ENCODE assay signal across 9 mouse cellular contexts in genomic region chr7:16946441-16947348, GRCm38 (mm10). TPM values are rescaled to one million over a fixed set of nuclear protein-coding genes. Genes with fewer than 3 reads are reported as not detected.
DNase-seq lines count a peak whose midpoint lies in the region; ATAC-seq and TF ChIP-seq lines count a peak whose summit lies in the region.
"Had no signal": no experiment of that assay in that cellular context is flagged by ENCODE, and none has a peak within 500 bp of the region (broad histone marks: within the 10 kb centered on the region; RNA-seq: fewer than 3 reads in every experiment).

No protein-coding gene starts in this region.

- no peak for ATAC-seq in liver, postnatal 0 days

- 5% methylated on average over 52 of the region's 53 CpGs for WGBS in liver, postnatal 0 days (ENCODE audit: insufficient replicate concordance)

- no peak for TF ChIP-seq CTCF in liver, postnatal 0 days (IDR thresholded peaks at IDR 0.05; ENCODE audit: low read depth)

- no peak overlapping the region for H3K27ac ChIP-seq in liver, postnatal 0 days (ENCODE audit: low read depth)
- H3K27ac ChIP-seq: macrophage had no signal

- TF ChIP-seq EP300 in liver, postnatal 0 days (IDR thresholded peaks at IDR 0.05; ENCODE audit: low read depth) = no peak

- peaks cover 64% of the 10 kb centered on the region for H3K27me3 ChIP-seq in liver, postnatal 0 days (ENCODE audit: insufficient read depth, low read length)

- H3K4me1 ChIP-seq in liver, postnatal 0 days (ENCODE audit: insufficient read depth) = peaks cover 17% of the 10 kb centered on the region

- no peak overlapping the region for H3K9ac ChIP-seq in liver, postnatal 0 days (replicated peaks)

- H3K4me3 ChIP-seq in liver, postnatal 0 days (ENCODE audit: low read depth, low read length) = peak overlapping the region; percentile 25

- H3K4me2 ChIP-seq in liver, postnatal 0 days (ENCODE audit: low read depth, low read length) = peak overlapping the region; percentile 40

- peak; percentile 33 for DNase-seq in adrenal gland, postnatal 10 days
- no peak for DNase-seq in adrenal gland, adult 18-20 months (ENCODE audit: low spot score in 2 of 2)
- DNase-seq in right cerebral cortex, postnatal 10 days (ENCODE audit: low spot score in 2 of 2) = peak; percentile 64 to 70
- no peak for DNase-seq in right cerebral cortex, postnatal 36 days (ENCODE audit: low spot score in 2 of 2)
- peak; percentile 47 to 48 for DNase-seq in heart, postnatal 14 days
- no peak for DNase-seq in liver, postnatal 0 days
- DNase-seq in testis, postnatal 10 days (ENCODE audit: low spot score) = peak; percentile 57
- no peak for DNase-seq in c-Kit-positive CD71-positive TER-119-positive erythroid progenitor cells, embryonic 14.5 days (ENCODE audit: low spot score)

- H3K9me3 ChIP-seq in liver, postnatal 0 days (ENCODE audit: low read length) = no peaks in the 10 kb centered on the region

- intact Hi-C loops in heart, postnatal 14 days (cut with DNase I) = loop anchor here (1.0 kb wide), 1 partner anchor 14 kb away; no protein-coding TSS in a partner anchor

- no peaks in the 10 kb centered on the region for H3K36me3 ChIP-seq in liver, postnatal 0 days (replicated peaks; ENCODE audit: insufficient read depth, low read length)

RNA-seq across cellular contexts. Expression of gene Pnmal2, which starts 2.2 kb away (rescaled TPM):
- total RNA-seq in adrenal gland, postnatal 10 days (2021) = 10 to 100 TPM; 18.3 to 23.9 TPM
- total RNA-seq in adrenal gland, adult 18-20 months (2021) = 10 to 100 TPM; 24.4 to 33.3 TPM
- total RNA-seq in heart, postnatal 14 days (2021) = 1 to 10 TPM; 3.6 to 4.0 TPM
- polyA plus RNA-seq in liver, postnatal 0 days (2015; fragmentation: Nextera tagmentation; extraction: Ambion mirVana) = 0.06 and 0.09 TPM in 2 replicates
- polyA plus RNA-seq: macrophage had no signal

RNA-seq across cellular contexts. Expression of gene Pnmal1, which starts 12.8 kb away (rescaled TPM):
- total RNA-seq in adrenal gland, postnatal 10 days (2021) = 1 to 10 TPM; 4.5 to 5.1 TPM
- total RNA-seq in adrenal gland, adult 18-20 months (2021) = 1 to 10 TPM; 3.5 to 4.0 TPM
- total RNA-seq in heart, postnatal 14 days (2021) = not detected
- 0.02 and 0.04 TPM in 2 replicates for polyA plus RNA-seq in liver, postnatal 0 days (2015; fragmentation: Nextera tagmentation; extraction: Ambion mirVana)
- polyA plus RNA-seq: macrophage had no signal

RNA-seq across cellular contexts. Expression of gene Calm3, which starts 22.8 kb away (rescaled TPM):
- total RNA-seq in adrenal gland, postnatal 10 days (2021) = 100 to 1,000 TPM; 224 to 252 TPM
- total RNA-seq in adrenal gland, adult 18-20 months (2021) = 100 to 1,000 TPM; 227 to 234 TPM
- total RNA-seq in heart, postnatal 14 days (2021) = 100 to 1,000 TPM; 228 to 250 TPM
- 58.8 and 60.3 TPM in 2 replicates for polyA plus RNA-seq in liver, postnatal 0 days (2015; fragmentation: Nextera tagmentation; extraction: Ambion mirVana)

RNA-seq across cellular contexts. Expression of gene Gm42372, which starts 36.2 kb away (rescaled TPM):
- total RNA-seq in adrenal gland, postnatal 10 days (2021) = 1 to 10 TPM; 1.3 to 1.8 TPM
- total RNA-seq in adrenal gland, adult 18-20 months (2021) = 1 to 10 TPM; 1.6 to 2.0 TPM
- total RNA-seq in heart, postnatal 14 days (2021) = under 1 TPM; 0.07 TPM
- polyA plus RNA-seq in liver, postnatal 0 days (2015; fragmentation: Nextera tagmentation; extraction: Ambion mirVana) = not detected in 2 replicates
- polyA plus RNA-seq: macrophage had no signal

RNA-seq across cellular contexts. Expression of gene Ptgir, which starts 40.4 kb away (rescaled TPM):
- 1 to 10 TPM; 1.2 to 2.0 TPM for total RNA-seq in adrenal gland, postnatal 10 days (2021)
- 1 to 10 TPM in 1 of 2 experiments, under 1 TPM in 1; 0.96 to 1.1 TPM for total RNA-seq in adrenal gland, adult 18-20 months (2021)
- 1 to 10 TPM; 1.4 to 1.6 TPM for total RNA-seq in heart, postnatal 14 days (2021)
- polyA plus RNA-seq in liver, postnatal 0 days (2015; fragmentation: Nextera tagmentation; extraction: Ambion mirVana) = 1.1 and 1.7 TPM in 2 replicates

Comparison
In these comparisons a context has a peak if more than half of its experiments do, and no peak if none do; other contexts are left out.
1. DNase-seq: peak in adrenal gland, postnatal 10 days (single experiment), right cerebral cortex, postnatal 10 days (2 of 2), heart, postnatal 14 days (2 of 2) and testis, postnatal 10 days (single experiment); none in adrenal gland, adult 18-20 months (0 of 2), right cerebral cortex, postnatal 36 days (0 of 2), liver, postnatal 0 days (single experiment) and c-Kit-positive CD71-positive TER-119-positive erythroid progenitor cells, embryonic 14.5 days (single experiment).
2. RNA of gene Pnmal1, which starts 12.8 kb away (total RNA-seq): 4.5 to 5.1 TPM in adrenal gland, postnatal 10 days and 3.5 to 4.0 TPM in adrenal gland, adult 18-20 months; not detected in heart, postnatal 14 days; every median in the first group is over 4 times any median in the second.